Mouse (Mus musculus) kidney, embryonic 15.5 days (tissue): ENCODE measurements at regions not wholly inside any gene's neighbourhood (a gene's known extent, or its start where the extent isn't known, plus 50 kb on each side); places are given as distances from the start of the nearest gene placed in this dataset.
A peak's percentile ranks its signal among the peaks of the same experiment; 100 is the strongest.

ENCODE experiments used
- ATAC-seq: fragments of 200-750 bp; cut with Nextera tagmentation; replicated peaks from 2 replicates; pipeline ENCODE4 v1.8.0; 2017; ENCODE audit warnings: moderate TSS enrichment; ENCODE audit not compliant: low FRiP score
- H3K27ac ChIP-seq: fragments of 300-500 bp; sonication (generic); 2 replicates; pipeline ENCODE4 v1.5.1; 2015; ENCODE audit warnings: mild to moderate bottlenecking, inconsistent platforms
- H3K27me3 ChIP-seq: fragments of 300-500 bp; sonication (generic); 2 replicates; pipeline ENCODE4 v1.6.1; 2015; ENCODE audit warnings: inconsistent platforms
- H3K36me3 ChIP-seq: fragments of 300-500 bp; sonication (generic); 2 replicates; pipeline ENCODE4 v1.6.1; 2015; ENCODE audit warnings: inconsistent platforms
- H3K4me1 ChIP-seq: fragments of 300-500 bp; sonication (generic); 2 replicates; pipeline ENCODE4 v1.6.1; 2015; ENCODE audit warnings: inconsistent platforms
- H3K4me2 ChIP-seq: fragments of 300-500 bp; sonication (generic); 2 replicates; pipeline ENCODE4 v1.6.1; 2015; ENCODE audit warnings: moderate library complexity, mild to moderate bottlenecking, inconsistent platforms
- H3K4me3 ChIP-seq: fragments of 300-500 bp; sonication (generic); replicated peaks from 2 replicates; pipeline ENCODE4 v1.5.1; 2015; ENCODE audit warnings: mild to moderate bottlenecking, inconsistent platforms
- H3K9ac ChIP-seq: fragments of 300-500 bp; sonication (generic); 2 replicates; pipeline ENCODE4 v1.6.1; 2015; ENCODE audit warnings: mild to moderate bottlenecking, inconsistent platforms
- H3K9me3 ChIP-seq: fragments of 300-500 bp; sonication (generic); replicated peaks from 2 replicates; pipeline ENCODE4 v1.6.1; 2016; ENCODE audit warnings: inconsistent platforms
- WGBS: fragments of 180-500 bp; shearing (Covaris S2); methylation state at CpG from one replicate; pipeline ENCODE4 v1.1.7; 2015; ENCODE audit warnings: mixed read lengths; 5-methylcytosine and 5-hydroxymethylcytosine counted together

GRCm38 (mm10) chr4:106018936-106019335 lies 229.3 kb downstream of the Gm12728 start:
- H3K4me1 ChIP-seq, result peaks cover 4% of the 10 kb centered on the region; the same call in 1 of the 2 replicates
- no peak overlapping the region for H3K4me3 ChIP-seq
- no peaks in the 10 kb centered on the region for H3K9me3 ChIP-seq
- no peak overlapping the region for H3K4me2 ChIP-seq
- WGBS, result 83% methylated on average over 4 of the region's 4 CpGs
- H3K27me3 ChIP-seq, result no peaks in the 10 kb centered on the region
- no peak overlapping the region for H3K27ac ChIP-seq
- H3K36me3 ChIP-seq, result no peaks in the 10 kb centered on the region
- no peak for ATAC-seq
- H3K9ac ChIP-seq, result no peak overlapping the region

GRCm38 (mm10) chr4:106020338-106020737 lies 230.7 kb downstream of the Gm12728 start:
- Histone ChIP-seq H3K27me3 (no peaks in the 10 kb centered on the region), H3K4me3 (no peak overlapping the region), H3K9ac (no peak overlapping the region), H3K4me2 (no peak overlapping the region), H3K4me1 (peaks cover 4% of the 10 kb centered on the region; the same call in 1 of the 2 replicates), H3K36me3 (no peaks in the 10 kb centered on the region), H3K27ac (no peak overlapping the region), H3K9me3 (no peaks in the 10 kb centered on the region)
- no peak for ATAC-seq
- WGBS, result 40% methylated on average over 4 of the region's 4 CpGs

- ATAC-seq, result no peak
- Histone ChIP-seq H3K36me3 (no peaks in the 10 kb centered on the region), H3K4me2 (no peak overlapping the region), H3K4me3 (no peak overlapping the region), H3K27me3 (no peaks in the 10 kb centered on the region), H3K4me1 (peaks cover 8% of the 10 kb centered on the region; the same call in 1 of the 2 replicates), H3K9me3 (no peaks in the 10 kb centered on the region), H3K27ac (no peak overlapping the region), H3K9ac (no peak overlapping the region)
- WGBS, result 100% methylated on average over 1 of the region's 1 CpGs
Observed at GRCm38 (mm10) chr4:106024591-106024990, 234.9 kb downstream of the Gm12728 start.

- WGBS, result 47% methylated on average over 15 of the region's 15 CpGs
- H3K4me2 ChIP-seq, result peak overlapping the region; percentile 3; the same call in 1 of the 2 replicates
Observed at GRCm38 (mm10) chr4:106025966-106026637, 236.4 kb downstream of the Gm12728 start.

GRCm38 (mm10) chr4:106040376-106040775 lies 250.7 kb downstream of the Gm12728 start:
- H3K9me3 ChIP-seq, result no peaks in the 10 kb centered on the region
- H3K27me3 ChIP-seq, result no peaks in the 10 kb centered on the region
- 0 out of 2 replicates have a peak, but pooled peaks have one; percentile 40 for ATAC-seq
- no peak overlapping the region for H3K4me3 ChIP-seq
- H3K36me3 ChIP-seq, result no peaks in the 10 kb centered on the region
- H3K4me2 ChIP-seq, result no peak overlapping the region
- no peak overlapping the region for H3K27ac ChIP-seq
- H3K9ac ChIP-seq, result no peak overlapping the region
- WGBS, result 11% methylated on average over 7 of the region's 7 CpGs
- H3K4me1 ChIP-seq, result peaks cover 12% of the 10 kb centered on the region

More at GRCm38 (mm10) chr4:106025966-106026637, 236.4 kb downstream of the Gm12728 start:
- H3K36me3 ChIP-seq, result no peaks in the 10 kb centered on the region
- no peak overlapping the region for H3K9ac ChIP-seq
- no peak overlapping the region for H3K27ac ChIP-seq
- peaks cover 4% of the 10 kb centered on the region; the same call in 1 of the 2 replicates for H3K4me1 ChIP-seq
- peak; percentile 33; the same call in 1 of the 2 replicates for ATAC-seq
- no peaks in the 10 kb centered on the region for H3K27me3 ChIP-seq
- H3K4me3 ChIP-seq, result no peak overlapping the region
- H3K9me3 ChIP-seq, result no peaks in the 10 kb centered on the region

GRCm38 (mm10) chr4:106042456-106042855 lies 252.8 kb downstream of the Gm12728 start:
- Histone ChIP-seq H3K9ac (no peak overlapping the region), H3K4me2 (no peak overlapping the region), H3K27ac (no peak overlapping the region), H3K9me3 (no peaks in the 10 kb centered on the region), H3K36me3 (no peaks in the 10 kb centered on the region), H3K4me1 (peaks cover 12% of the 10 kb centered on the region), H3K4me3 (no peak overlapping the region), H3K27me3 (no peaks in the 10 kb centered on the region)
- WGBS, result 34% methylated on average over 3 of the region's 3 CpGs
- ATAC-seq, result peak; percentile 75

GRCm38 (mm10) chr4:106043661-106044060 lies 254.0 kb downstream of the Gm12728 start:
- ATAC-seq, result no peak
- 85% methylated on average over 9 of the region's 9 CpGs for WGBS
- Histone ChIP-seq H3K9me3 (no peaks in the 10 kb centered on the region), H3K9ac (no peak overlapping the region), H3K4me1 (peaks cover 11% of the 10 kb centered on the region), H3K4me2 (no peak overlapping the region), H3K27me3 (no peaks in the 10 kb centered on the region), H3K4me3 (no peak overlapping the region), H3K27ac (no peak overlapping the region), H3K36me3 (no peaks in the 10 kb centered on the region)

GRCm38 (mm10) chr4:106048053-106048452 lies 258.4 kb downstream of the Gm12728 start:
- no peak overlapping the region for H3K27ac ChIP-seq
- H3K27me3 ChIP-seq, result no peaks in the 10 kb centered on the region
- ATAC-seq, result no peak
- no peak overlapping the region for H3K4me2 ChIP-seq
- H3K36me3 ChIP-seq, result no peaks in the 10 kb centered on the region
- H3K9me3 ChIP-seq, result no peaks in the 10 kb centered on the region
- 0 out of 2 replicates have a peak, but pooled peaks cover 5% of the 10 kb centered on the region for H3K4me1 ChIP-seq
- H3K9ac ChIP-seq, result no peak overlapping the region
- H3K4me3 ChIP-seq, result no peak overlapping the region
- 64% methylated on average over 8 of the region's 8 CpGs for WGBS

GRCm38 (mm10) chr4:106048797-106049196 lies 259.1 kb downstream of the Gm12728 start:
- no peak overlapping the region for H3K4me3 ChIP-seq
- H3K4me2 ChIP-seq, result no peak overlapping the region
- WGBS, result 87% methylated on average over 8 of the region's 8 CpGs
- 0 out of 2 replicates have a peak, but pooled peaks cover 5% of the 10 kb centered on the region for H3K4me1 ChIP-seq
- H3K9me3 ChIP-seq, result no peaks in the 10 kb centered on the region
- H3K27ac ChIP-seq, result no peak overlapping the region
- H3K9ac ChIP-seq, result no peak overlapping the region
- H3K36me3 ChIP-seq, result no peaks in the 10 kb centered on the region
- ATAC-seq, result no peak
- H3K27me3 ChIP-seq, result no peaks in the 10 kb centered on the region

- H3K4me2 ChIP-seq, result no peak overlapping the region
- H3K36me3 ChIP-seq, result no peaks in the 10 kb centered on the region
- H3K4me3 ChIP-seq, result no peak overlapping the region
- H3K9me3 ChIP-seq, result no peaks in the 10 kb centered on the region
- no peak overlapping the region for H3K27ac ChIP-seq
- no peak overlapping the region for H3K9ac ChIP-seq
- 59% methylated on average over 3 of the region's 3 CpGs for WGBS
- no peak for ATAC-seq
- no peaks in the 10 kb centered on the region for H3K27me3 ChIP-seq
- H3K4me1 ChIP-seq, result 0 out of 2 replicates have a peak, but pooled peaks cover 5% of the 10 kb centered on the region
Observed at GRCm38 (mm10) chr4:106049880-106050279, 260.2 kb downstream of the Gm12728 start.

- peak; percentile 66 for ATAC-seq
- no peaks in the 10 kb centered on the region for H3K36me3 ChIP-seq
- H3K9me3 ChIP-seq, result no peaks in the 10 kb centered on the region
- H3K27me3 ChIP-seq, result no peaks in the 10 kb centered on the region
- H3K4me2 ChIP-seq, result no peak overlapping the region
- no peak overlapping the region for H3K27ac ChIP-seq
- WGBS, result 48% methylated on average over 3 of the region's 3 CpGs
- H3K4me3 ChIP-seq, result no peak overlapping the region
- 0 out of 2 replicates have a peak, but pooled peaks cover 5% of the 10 kb centered on the region for H3K4me1 ChIP-seq
- no peak overlapping the region for H3K9ac ChIP-seq
Observed at GRCm38 (mm10) chr4:106050297-106050696, 260.6 kb downstream of the Gm12728 start.

- Histone ChIP-seq H3K4me2 (no peak overlapping the region), H3K4me1 (0 out of 2 replicates have a peak, but pooled peaks cover 5% of the 10 kb centered on the region), H3K36me3 (no peaks in the 10 kb centered on the region), H3K27me3 (no peaks in the 10 kb centered on the region), H3K27ac (no peak overlapping the region), H3K9ac (no peak overlapping the region), H3K4me3 (no peak overlapping the region), H3K9me3 (no peaks in the 10 kb centered on the region)
- ATAC-seq, result no peak
- WGBS, result 57% methylated on average over 9 of the region's 9 CpGs
Observed at GRCm38 (mm10) chr4:106053496-106053895, 262.5 kb upstream of the Usp24 start.
